Mouse (Mus musculus) kidney, embryonic 14.5 days (tissue): ENCODE results near the gene Rock2. TPM values are rescaled to one million over a fixed set of nuclear protein-coding genes. Genes with fewer than 3 reads are reported as not detected.

Experiments
- ATAC-seq: fragments of 200-750 bp; cut with Nextera tagmentation; 2 replicates; pipeline ENCODE4 v1.8.0; 2017; ENCODE audit warnings: moderate number of reproducible peaks, mild to moderate bottlenecking, moderate TSS enrichment, moderate library complexity; ENCODE audit not compliant: low FRiP score, low TSS enrichment
- H3K27ac ChIP-seq: fragments of 300-500 bp; sonication (generic); 2 replicates; pipeline ENCODE4 v1.5.1; 2014; ENCODE audit warnings: low read depth, mild to moderate bottlenecking, low read length, moderate library complexity, mixed read lengths
- H3K27me3 ChIP-seq: fragments of 300-500 bp; sonication (generic); 2 replicates; pipeline ENCODE4 v1.6.1; 2014; ENCODE audit warnings: mild to moderate bottlenecking, low read length; ENCODE audit not compliant: control insufficient read depth, insufficient read depth
- H3K36me3 ChIP-seq: fragments of 300-500 bp; sonication (generic); 2 replicates; pipeline ENCODE4 v1.6.1; 2014; ENCODE audit warnings: low read length, mixed read lengths; ENCODE audit not compliant: control insufficient read depth, insufficient read depth
- H3K4me1 ChIP-seq: fragments of 300-500 bp; sonication (generic); 2 replicates; pipeline ENCODE4 v1.6.1; 2014; ENCODE audit warnings: low read length, mixed read lengths; ENCODE audit not compliant: control insufficient read depth, insufficient read depth
- H3K4me2 ChIP-seq: fragments of 300-500 bp; sonication (generic); replicated peaks from 2 replicates; pipeline ENCODE4 v1.6.1; 2014; ENCODE audit warnings: low read depth, mild to moderate bottlenecking, low read length
- H3K4me3 ChIP-seq: fragments of 300-500 bp; sonication (generic); 2 replicates; pipeline ENCODE4 v1.5.1; 2014; ENCODE audit warnings: mild to moderate bottlenecking, low read length
- H3K9ac ChIP-seq: fragments of 300-500 bp; sonication (generic); 2 replicates; pipeline ENCODE4 v1.6.1; 2014; ENCODE audit warnings: low read depth, mild to moderate bottlenecking, low read length, moderate library complexity
- H3K9me3 ChIP-seq: fragments of 300-500 bp; sonication (generic); 2 replicates; pipeline ENCODE4 v1.6.1; 2016; ENCODE audit warnings: low read length; ENCODE audit not compliant: control insufficient read depth
- WGBS: fragments of 180-500 bp; shearing (Covaris S2); extraction: QIAGEN DNeasy Blood & Tissue Kit; methylation state at CpG from one replicate; pipeline ENCODE4 v1.1.7; 2014; 5-methylcytosine and 5-hydroxymethylcytosine counted together
- polyA plus RNA-seq: library from polyadenylated mRNA; unstranded; fragments of >200 nt; fragmentation: Nextera tagmentation; extraction: Ambion mirVana; gene quantifications from 2 replicates; pipeline ENCODE4 v1.2.1, GENCODE M21; 2014

The Rock2 gene
- polyA plus RNA-seq, 1 experiment from 2014 or later: 22.3 TPM

DNA sequence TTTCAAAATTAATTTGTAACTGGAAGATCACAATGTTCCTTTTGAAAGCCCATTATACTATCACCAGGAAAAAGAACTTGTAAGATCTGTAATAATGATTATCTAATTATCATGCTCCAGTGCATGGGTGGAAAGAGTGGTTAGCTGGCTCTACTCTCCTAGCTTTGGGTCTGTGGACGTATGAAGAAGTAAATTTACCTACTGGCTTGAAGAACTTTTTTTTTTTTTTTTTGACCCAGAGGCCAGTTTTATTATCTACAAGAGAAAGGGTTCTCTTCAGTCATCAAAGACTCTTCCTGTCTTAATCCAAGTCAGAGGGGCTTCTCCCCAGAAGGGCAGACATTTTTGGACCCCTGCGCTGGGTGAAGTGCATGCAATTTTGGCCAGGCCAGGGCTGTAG lies 1.7 kb upstream of the Rock2 start:
- 81% methylated on average over 2 of the region's 2 CpGs for WGBS
- no peak for ATAC-seq
- H3K36me3 ChIP-seq: no peaks in the 10 kb centered on the region
- H3K27ac ChIP-seq: no peak overlapping the region
- no peak overlapping the region for H3K9ac ChIP-seq
- H3K4me2 ChIP-seq: no peak overlapping the region
- H3K27me3 ChIP-seq: no peaks in the 10 kb centered on the region
- H3K4me1 ChIP-seq: peaks cover 6% of the 10 kb centered on the region; the same call in 1 of the 2 replicates
- H3K4me3 ChIP-seq: no peak overlapping the region
- no peaks in the 10 kb centered on the region for H3K9me3 ChIP-seq

DNA sequence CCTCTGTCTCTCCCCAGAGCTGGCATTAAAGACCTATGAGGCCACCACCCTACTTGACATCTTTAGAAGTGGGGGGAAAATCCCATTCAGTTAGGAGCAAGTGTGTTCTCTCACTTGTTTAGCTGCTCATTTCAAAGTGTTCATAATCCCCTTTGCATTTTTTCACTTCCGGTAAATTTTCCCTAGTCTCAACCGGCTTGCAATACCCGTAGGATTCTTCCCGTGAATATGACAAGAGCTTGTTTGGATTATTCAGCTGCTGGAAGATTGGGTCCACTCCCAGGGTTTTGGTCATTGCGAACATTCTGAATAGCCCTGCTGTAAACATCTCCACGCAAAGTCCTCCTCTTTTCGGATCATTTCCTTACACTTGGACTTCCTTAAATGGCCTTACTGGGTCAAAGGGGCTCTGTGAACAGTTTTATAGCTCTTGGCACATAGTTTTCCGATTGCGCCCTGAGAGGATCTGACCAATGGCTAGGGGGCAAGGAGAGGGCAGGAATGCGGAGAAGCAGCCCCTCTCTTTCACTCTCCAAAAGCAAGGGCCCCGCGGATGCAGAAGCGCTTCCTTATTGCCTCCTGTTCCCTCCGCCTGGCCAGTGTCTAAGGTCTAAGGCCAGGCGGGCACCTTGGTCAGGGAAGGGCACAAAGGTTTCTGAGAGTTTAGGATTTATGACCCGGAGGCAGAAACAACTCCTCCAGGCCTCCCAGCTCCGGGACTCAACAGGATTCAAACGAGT lies 869 bp upstream of the Rock2 start:
- H3K9me3 ChIP-seq: no peaks in the 10 kb centered on the region
- WGBS: 2% methylated on average over 18 of the region's 18 CpGs
- peak overlapping the region; percentile 93 for H3K4me3 ChIP-seq
- H3K27ac ChIP-seq: peak overlapping the region; percentile 95
- no peaks in the 10 kb centered on the region for H3K27me3 ChIP-seq
- H3K9ac ChIP-seq: peak overlapping the region; percentile 93
- H3K4me2 ChIP-seq: peak overlapping the region; percentile 60
- H3K4me1 ChIP-seq: peaks cover 9% of the 10 kb centered on the region; the same call in 1 of the 2 replicates
- ATAC-seq: no peak; the same call in 1 of the 2 replicates
- H3K36me3 ChIP-seq: no peaks in the 10 kb centered on the region

DNA sequence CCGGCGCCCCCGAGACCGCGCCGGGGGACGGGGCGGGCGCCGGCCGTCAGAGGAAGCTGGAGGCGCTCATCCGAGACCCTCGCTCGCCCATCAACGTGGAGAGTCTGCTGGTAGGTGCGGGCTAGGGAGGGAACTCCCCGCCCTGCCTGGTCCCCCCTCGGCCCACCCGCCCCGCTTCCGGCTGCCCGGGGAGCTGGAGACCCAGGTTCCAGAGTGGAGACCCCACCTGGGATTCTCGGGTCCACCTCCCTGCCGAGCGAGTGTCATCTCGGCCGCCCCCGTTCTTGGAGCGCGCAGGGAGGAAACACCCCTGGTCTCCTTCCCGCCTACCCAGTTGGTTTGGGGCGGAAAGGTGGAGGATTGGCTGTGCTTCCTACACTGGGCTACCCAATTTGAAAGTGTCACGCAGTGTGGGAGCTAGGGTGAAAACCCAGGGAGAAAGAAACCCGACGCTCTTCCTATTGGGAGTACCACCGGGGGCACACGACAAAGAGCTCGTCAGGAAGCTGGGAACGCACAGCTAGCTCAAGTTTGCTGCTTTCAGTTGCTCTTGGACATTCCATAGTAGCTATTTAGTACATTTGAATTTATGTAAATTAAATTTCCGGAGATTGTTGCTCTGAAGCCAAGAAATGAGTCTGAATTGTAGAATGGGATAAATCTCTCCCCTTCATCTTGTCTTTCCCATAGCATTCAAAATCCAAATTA lies 680 bp downstream of the Rock2 start:
- ATAC-seq: peak; percentile 69
- under 1% methylated on average over 40 of the region's 41 CpGs for WGBS
- Histone ChIP-seq H3K27ac (peak overlapping the region; percentile 95), H3K4me2 (peak overlapping the region; percentile 60), H3K36me3 (no peaks in the 10 kb centered on the region), H3K4me1 (peaks cover 9% of the 10 kb centered on the region; the same call in 1 of the 2 replicates), H3K27me3 (no peaks in the 10 kb centered on the region), H3K9me3 (no peaks in the 10 kb centered on the region), H3K9ac (peak overlapping the region; percentile 93), H3K4me3 (peak overlapping the region; percentile 93)

DNA sequence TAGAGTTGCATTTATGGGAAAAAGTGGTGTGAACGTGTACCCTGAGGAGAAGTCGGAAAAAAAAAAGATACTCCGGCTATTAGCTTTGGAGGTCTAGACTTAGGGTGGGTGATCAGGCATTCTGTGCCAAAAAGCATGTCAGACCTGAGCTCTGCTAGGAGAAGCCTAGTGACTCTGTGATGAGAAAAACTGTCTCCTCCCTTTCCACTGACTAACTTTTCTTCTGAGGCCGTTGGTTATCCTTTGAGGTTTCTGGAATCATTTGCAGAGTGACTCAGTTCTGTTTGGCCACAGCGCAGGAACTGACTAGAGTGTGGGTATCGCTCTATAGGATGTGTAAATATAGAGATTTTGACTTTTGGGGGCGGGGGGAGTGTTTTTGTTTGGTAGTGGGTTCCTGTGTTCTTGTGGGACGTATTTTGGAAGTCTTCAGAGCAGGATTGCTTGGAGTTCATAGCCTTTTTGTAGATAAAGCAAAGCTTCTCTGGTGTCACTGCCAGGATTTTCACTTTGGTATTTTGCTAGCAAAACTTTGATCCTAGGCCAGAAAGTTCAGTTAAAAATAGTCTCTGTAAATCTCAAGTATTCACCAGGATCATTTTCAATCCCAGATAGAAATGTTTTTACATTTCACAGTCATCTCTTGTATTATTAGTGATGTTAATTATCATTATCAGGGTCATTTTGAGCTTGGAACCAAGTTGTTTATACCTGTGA lies 1.5 kb downstream of the Rock2 start:
- Histone ChIP-seq H3K4me1 (peaks cover 9% of the 10 kb centered on the region; the same call in 1 of the 2 replicates), H3K9ac (peak overlapping the region; percentile 93), H3K27ac (no peak overlapping the region), H3K4me2 (peak overlapping the region; percentile 60), H3K4me3 (peak overlapping the region; percentile 93), H3K27me3 (no peaks in the 10 kb centered on the region), H3K36me3 (no peaks in the 10 kb centered on the region), H3K9me3 (no peaks in the 10 kb centered on the region)
- ATAC-seq: no peak
- WGBS: 15% methylated on average over 8 of the region's 8 CpGs

DNA sequence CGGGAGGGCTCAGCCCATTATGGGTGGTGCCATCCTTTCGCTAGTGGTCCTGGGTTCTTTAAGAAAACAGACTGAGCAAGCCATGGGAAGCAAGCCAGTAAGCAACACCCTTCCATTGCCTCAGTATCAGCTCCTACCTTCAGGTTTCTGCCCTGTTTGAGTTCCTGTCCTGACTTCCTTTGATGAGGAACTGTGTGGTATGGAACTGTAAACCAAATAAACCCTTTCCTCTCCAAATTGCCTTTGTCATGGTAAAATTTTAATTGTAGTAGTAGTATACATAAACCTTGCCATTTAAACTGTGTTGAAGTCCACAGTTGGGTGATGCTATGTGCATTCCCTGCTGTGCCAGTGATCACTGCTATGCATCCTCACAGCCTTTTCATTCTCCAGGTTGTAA lies 2.5 kb downstream of the Rock2 start:
- no peak overlapping the region for H3K9ac ChIP-seq
- H3K27ac ChIP-seq: no peak overlapping the region
- 78% methylated on average over 2 of the region's 2 CpGs for WGBS
- H3K27me3 ChIP-seq: no peaks in the 10 kb centered on the region
- H3K4me2 ChIP-seq: no peak overlapping the region
- H3K36me3 ChIP-seq: no peaks in the 10 kb centered on the region
- no peak for ATAC-seq
- peaks cover 9% of the 10 kb centered on the region; the same call in 1 of the 2 replicates for H3K4me1 ChIP-seq
- H3K4me3 ChIP-seq: no peak overlapping the region
- H3K9me3 ChIP-seq: no peaks in the 10 kb centered on the region

DNA sequence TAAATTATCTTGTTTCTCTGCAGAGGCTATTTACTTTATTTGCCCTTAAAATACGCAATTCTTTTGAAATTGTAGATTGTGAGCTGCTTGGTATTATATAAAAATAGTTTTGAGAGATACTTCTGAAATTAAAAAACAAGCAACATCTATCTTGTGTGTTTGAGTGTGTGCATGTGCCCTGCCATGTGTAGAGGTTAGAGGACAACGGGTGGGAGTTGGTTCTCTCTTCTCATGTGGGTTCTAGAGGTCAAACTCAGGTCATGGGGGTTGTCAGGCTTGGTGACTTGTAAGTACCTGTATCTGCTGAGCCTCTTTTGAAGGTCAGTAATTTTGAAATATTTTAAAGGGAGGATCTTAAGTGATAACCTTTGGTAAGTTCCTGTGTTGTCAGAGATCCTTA lies 3.5 kb downstream of the Rock2 start:
- no peaks in the 10 kb centered on the region for H3K36me3 ChIP-seq
- no peak overlapping the region for H3K9ac ChIP-seq
- no peak overlapping the region for H3K4me3 ChIP-seq
- H3K27ac ChIP-seq: no peak overlapping the region
- H3K4me2 ChIP-seq: no peak overlapping the region
- no peak for ATAC-seq
- WGBS: 48% methylated on average over 2 of the region's 2 CpGs
- H3K4me1 ChIP-seq: peaks cover 9% of the 10 kb centered on the region; the same call in 1 of the 2 replicates
- H3K9me3 ChIP-seq: no peaks in the 10 kb centered on the region
- no peaks in the 10 kb centered on the region for H3K27me3 ChIP-seq

DNA sequence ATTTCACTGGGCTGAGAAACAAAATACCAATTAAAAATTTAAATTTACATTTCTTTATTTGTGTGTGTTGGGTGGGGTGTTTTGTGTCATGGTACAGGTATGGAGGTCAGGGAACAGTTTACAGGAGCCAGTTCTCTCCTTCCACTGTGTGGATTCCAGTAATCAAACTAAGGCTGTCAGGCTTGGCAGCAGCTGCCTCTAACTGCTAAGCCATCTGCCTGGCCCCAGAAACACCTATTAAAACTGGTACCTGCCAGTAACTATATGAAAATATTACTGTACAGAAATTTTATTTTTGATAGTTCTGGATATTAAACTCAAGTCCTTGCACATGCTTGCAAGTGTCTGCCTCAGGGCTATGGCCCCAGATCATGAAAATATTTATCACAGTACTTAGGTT lies 4.1 kb downstream of the Rock2 start:
- Histone ChIP-seq H3K27ac (no peak overlapping the region), H3K27me3 (no peaks in the 10 kb centered on the region), H3K9me3 (no peaks in the 10 kb centered on the region), H3K4me2 (no peak overlapping the region), H3K4me3 (no peak overlapping the region), H3K4me1 (peaks cover 9% of the 10 kb centered on the region; the same call in 1 of the 2 replicates), H3K9ac (no peak overlapping the region), H3K36me3 (no peaks in the 10 kb centered on the region)
- ATAC-seq: no peak

DNA sequence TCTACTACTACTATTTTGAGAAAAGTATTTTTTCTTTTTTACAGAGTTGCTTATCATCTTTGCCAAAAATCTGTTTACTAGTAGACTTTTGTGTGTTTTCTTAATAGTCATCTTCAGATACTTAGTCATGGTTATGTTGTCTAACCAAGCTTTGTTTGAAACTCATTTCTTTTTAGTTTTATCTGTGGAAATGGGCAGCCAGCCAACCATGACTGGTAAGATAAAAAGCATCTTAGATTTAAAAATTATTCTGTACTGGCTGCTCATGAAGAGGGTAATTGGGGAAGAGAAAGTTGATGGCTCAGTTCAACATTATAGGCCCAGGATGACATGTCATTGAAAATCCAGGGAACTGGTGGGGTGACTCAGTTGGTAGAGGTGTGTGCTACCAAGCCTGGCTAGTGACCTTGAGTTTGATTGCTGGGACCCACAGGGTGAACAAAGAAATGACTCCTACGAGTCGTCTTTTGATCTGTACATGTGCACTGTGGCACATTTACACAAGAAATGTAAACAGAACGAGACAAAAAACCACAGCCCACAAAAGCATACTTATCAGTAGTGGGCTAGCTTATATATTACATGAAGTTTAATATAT lies 6.0 kb downstream of the Rock2 start:
- no peak overlapping the region for H3K27ac ChIP-seq
- no peak overlapping the region for H3K9ac ChIP-seq
- no peaks in the 10 kb centered on the region for H3K9me3 ChIP-seq
- H3K36me3 ChIP-seq: no peaks in the 10 kb centered on the region
- no peak for ATAC-seq
- H3K4me3 ChIP-seq: no peak overlapping the region
- H3K27me3 ChIP-seq: no peaks in the 10 kb centered on the region
- no peak overlapping the region for H3K4me2 ChIP-seq
- WGBS: 59% methylated on average over 3 of the region's 3 CpGs
- peaks cover 9% of the 10 kb centered on the region; the same call in 1 of the 2 replicates for H3K4me1 ChIP-seq
